Mouse (Mus musculus) kidney, adult 2 months (tissue): ENCODE results near the gene Golga7b. TPM values are rescaled to one million over a fixed set of nuclear protein-coding genes. Genes with fewer than 3 reads are reported as not detected.

Experiments used
- DNase-seq: peaks from one replicate; pipeline ENCODE4 v3.0.0; 2021
- H3K27ac ChIP-seq: fragments of 200-500 bp; 2 replicates; pipeline ENCODE4 v1.5.1; 2012; ENCODE audit warnings: low read depth, low read length, control low read depth, inconsistent platforms; ENCODE audit not compliant: insufficient read depth
- H3K27me3 ChIP-seq: fragments of 200-500 bp; replicated peaks from 2 replicates; pipeline ENCODE4 v1.6.1; 2012; ENCODE audit warnings: mild to moderate bottlenecking, moderate library complexity, low read length, inconsistent platforms; ENCODE audit not compliant: control insufficient read depth, insufficient read depth
- H3K36me3 ChIP-seq: fragments of 200-500 bp; 2 replicates; pipeline ENCODE4 v1.6.1; 2012; ENCODE audit warnings: mild to moderate bottlenecking, moderate library complexity, low read length, inconsistent platforms; ENCODE audit not compliant: control insufficient read depth, insufficient read depth
- H3K4me1 ChIP-seq: fragments of 200-500 bp; 2 replicates; pipeline ENCODE4 v1.6.1; 2011; ENCODE audit warnings: low read length; ENCODE audit not compliant: control insufficient read depth, insufficient read depth
- H3K4me3 ChIP-seq: fragments of 200-500 bp; 2 replicates; pipeline ENCODE4 v1.5.1; 2011; ENCODE audit warnings: mild to moderate bottlenecking, low read depth, low read length, control low read depth; ENCODE audit not compliant: insufficient read depth
- CTCF ChIP-seq: fragments of 200-500 bp; conservative IDR thresholded peaks from 2 replicates; pipeline ENCODE4 v1.5.1; 2011; ENCODE audit warnings: low read depth, mild to moderate bottlenecking, control low read depth, low read length, moderate library complexity, mixed read lengths; ENCODE audit not compliant: insufficient read depth, insufficient read length
- POLR2A ChIP-seq: fragments of 200-500 bp; IDR thresholded peaks from one replicate; pipeline ENCODE4 v1.6.1; 2011; ENCODE audit warnings: low read depth, low read length, control low read depth
- WGBS: fragments of 180-500 bp; shearing (Covaris S2); methylation state at CpG from one replicate; pipeline ENCODE4 v1.1.7; 2018; 5-methylcytosine and 5-hydroxymethylcytosine counted together
- polyA plus RNA-seq: library from polyadenylated mRNA; depleted of rRNA; stranded (reverse); fragments of >200 nt; gene quantifications from 2 replicates; pipeline ENCODE4 v1.2.3, GENCODE M21; 2012; rRNA removed

Golga7b gene
- polyA plus RNA-seq, 1 experiment = 0.20 TPM

- WGBS = 53% methylated on average over 6 of the region's 6 CpGs
- Histone ChIP-seq H3K27ac (no peak overlapping the region), H3K4me3 (no peak overlapping the region), H3K4me1 (no peaks in the 10 kb centered on the region), H3K36me3 (no peaks in the 10 kb centered on the region), H3K27me3 (no peaks in the 10 kb centered on the region)
- DNase-seq = no peak
- TF ChIP-seq CTCF (no peak), POLR2A (no peak)
Observed at GRCm38 (mm10) chr19:42315070-42315679, 67.8 kb downstream of the Golga7b start.

- H3K36me3 ChIP-seq = no peaks in the 10 kb centered on the region
- peak; percentile 95 for TF ChIP-seq CTCF
- TF ChIP-seq POLR2A = no peak
- no peaks in the 10 kb centered on the region for H3K4me1 ChIP-seq
- H3K4me3 ChIP-seq = no peak overlapping the region
- 0% methylated on average over 1 of the region's 1 CpGs for WGBS
- peak; percentile 74 for DNase-seq
- no peak overlapping the region for H3K27ac ChIP-seq
- no peaks in the 10 kb centered on the region for H3K27me3 ChIP-seq
Observed at GRCm38 (mm10) chr19:42315914-42316313, 68.5 kb downstream of the Golga7b start.

- peak; percentile 4 for DNase-seq
- no peak overlapping the region for H3K27ac ChIP-seq
- WGBS = 85% methylated on average over 2 of the region's 2 CpGs
Observed at GRCm38 (mm10) chr19:42316525-42316924, 69.2 kb downstream of the Golga7b start.

GRCm38 (mm10) chr19:42316998-42317397, 69.6 kb downstream of the Golga7b start:
- Histone ChIP-seq H3K36me3 (no peaks in the 10 kb centered on the region), H3K4me1 (no peaks in the 10 kb centered on the region), H3K27me3 (no peaks in the 10 kb centered on the region), H3K4me3 (no peak overlapping the region), H3K27ac (no peak overlapping the region)
- 68% methylated on average over 8 of the region's 8 CpGs for WGBS
- TF ChIP-seq POLR2A (no peak), CTCF (no peak)
- DNase-seq = no peak

More at GRCm38 (mm10) chr19:42316525-42316924, 69.2 kb downstream of the Golga7b start:
- H3K4me1 ChIP-seq = no peaks in the 10 kb centered on the region
- no peak overlapping the region for H3K4me3 ChIP-seq
- no peaks in the 10 kb centered on the region for H3K36me3 ChIP-seq
- no peaks in the 10 kb centered on the region for H3K27me3 ChIP-seq
- TF ChIP-seq POLR2A (no peak), CTCF (no peak)

GRCm38 (mm10) chr19:42317648-42318425, 70.5 kb downstream of the Golga7b start:
- DNase-seq = no peak
- 61% methylated on average over 18 of the region's 18 CpGs for WGBS
- no peak for TF ChIP-seq POLR2A
- no peak for TF ChIP-seq CTCF

More at GRCm38 (mm10) chr19:42317648-42318425, 70.5 kb downstream of the Golga7b start:
- no peaks in the 10 kb centered on the region for H3K4me1 ChIP-seq
- no peaks in the 10 kb centered on the region for H3K27me3 ChIP-seq
- no peak overlapping the region for H3K4me3 ChIP-seq
- no peaks in the 10 kb centered on the region for H3K36me3 ChIP-seq
- no peak overlapping the region for H3K27ac ChIP-seq

Other genes starting within 250 kb of the Golga7b start
- 0.14 and 2.2 TPM in 2 replicates for gene Ankrd2, start 211.6 kb upstream of the Golga7b start, polyA plus RNA-seq
- gene Hoga1, start 202.0 kb upstream of the Golga7b start, polyA plus RNA-seq = 167 and 177 TPM in 2 replicates
- 3.6 and 5.1 TPM in 2 replicates for gene 4933411K16Rik, start 195.3 kb upstream of the Golga7b start, polyA plus RNA-seq
- gene Morn4, start 161.2 kb upstream of the Golga7b start, polyA plus RNA-seq = 25.9 and 26.3 TPM in 2 replicates
- 41.7 and 45.4 TPM in 2 replicates for gene Pi4k2a, start 157.1 kb upstream of the Golga7b start, polyA plus RNA-seq
- 17.5 and 19.5 TPM in 2 replicates for gene Avpi1, start 118.5 kb upstream of the Golga7b start, polyA plus RNA-seq
- gene Marveld1, start 100.2 kb upstream of the Golga7b start, polyA plus RNA-seq = 44.6 and 53.2 TPM in 2 replicates
- gene Zfyve27, start 83.6 kb upstream of the Golga7b start, polyA plus RNA-seq = 30.7 and 32.6 TPM in 2 replicates
- 3.6 and 4.8 TPM in 2 replicates for gene Sfrp5, start 45.3 kb upstream of the Golga7b start, polyA plus RNA-seq
- 0.06 and 0.15 TPM in 2 replicates for gene Crtac1, start 184.2 kb downstream of the Golga7b start, polyA plus RNA-seq